Mouse (Mus musculus) gastrocnemius, adult 2 months (tissue): Measurements from ENCODE around the gene Vps35l. TPM values are rescaled to one million over a fixed set of nuclear protein-coding genes. Genes with fewer than 3 reads are reported as not detected.

Experiments used
- DNase-seq: peaks from one replicate; pipeline ENCODE4 v3.0.0; 2022
- H3K27ac ChIP-seq: fragments of 200-600 bp; 2 replicates; pipeline ENCODE4 v1.8.1; 2022; ENCODE audit warnings: mild to moderate bottlenecking
- H3K4me3 ChIP-seq: fragments of 200-600 bp; 2 replicates; pipeline ENCODE4 v1.8.1; 2022; ENCODE audit warnings: mild to moderate bottlenecking, moderate library complexity
- CTCF ChIP-seq: fragments of 200-600 bp; IDR thresholded peaks from 2 replicates; pipeline ENCODE4 v1.8.1; 2022; ENCODE audit warnings: antibody characterized with exemption, mild to moderate bottlenecking, moderate library complexity
- intact Hi-C: fragments of 180-260 bp; cut with DNase I; formaldehyde crosslinking; loops from one replicate; pipeline ENCODE4 v1.15.1; 2025
- total RNA-seq, 2 experiments: library from RNA; stranded (reverse); gene quantifications; 2 replicates each; pipeline ENCODE4 v1.2.3; 2021

The Vps35l gene
- total RNA-seq, 2 experiments from 2014 or later = 18.3 to 19.2 TPM

GRCm38 (mm10) chr7:118883957-118884356 is 143.9 kb downstream of the Vps35l start:
- Histone ChIP-seq H3K4me3 (no peak overlapping the region), H3K27ac (no peak overlapping the region)
- no peak for TF ChIP-seq CTCF
- DNase-seq = no peak
- intact Hi-C loops = no loop called here

- TF ChIP-seq CTCF = no peak
- intact Hi-C loops = no loop called here
- Histone ChIP-seq H3K27ac (no peak overlapping the region), H3K4me3 (no peak overlapping the region)
- DNase-seq = no peak
These were observed 144.9 kb downstream of the Vps35l start for GRCm38 (mm10) chr7:118884969-118885368.

GRCm38 (mm10) chr7:118887303-118888055 is 147.5 kb downstream of the Vps35l start:
- intact Hi-C loops = no loop called here
- Histone ChIP-seq H3K4me3 (no peak overlapping the region), H3K27ac (no peak overlapping the region)
- TF ChIP-seq CTCF = no peak
- no peak for DNase-seq

GRCm38 (mm10) chr7:118889046-118889680 is 149.1 kb downstream of the Vps35l start:
- intact Hi-C loops = no loop called here
- no peak for TF ChIP-seq CTCF
- H3K4me3 ChIP-seq = no peak overlapping the region
- no peak overlapping the region for H3K27ac ChIP-seq
- no peak for DNase-seq

Other genes starting within 250 kb of the Vps35l start
- gene Itpripl2, start 248.3 kb upstream of the Vps35l start, total RNA-seq = 1 to 10 TPM; 6.3 to 9.9 TPM
- 10 to 100 TPM; 46.0 to 75.6 TPM for gene Coq7, start 206.9 kb upstream of the Vps35l start, total RNA-seq
- 10 to 100 TPM in 1 of 2 experiments, 1 to 10 TPM in 1; 8.1 to 15.6 TPM for gene Tmc7, start 155.5 kb upstream of the Vps35l start, total RNA-seq
- gene Tmc5, start 142.9 kb upstream of the Vps35l start, total RNA-seq = not detected
- 10 to 100 TPM; 41.3 to 45.0 TPM for gene Gde1, start 34.4 kb upstream of the Vps35l start, total RNA-seq
- 1 to 10 TPM; 2.3 to 3.0 TPM for gene Ccp110, start 27.7 kb upstream of the Vps35l start, total RNA-seq
- under 1 TPM; 0.22 to 0.23 TPM for gene Iqck, start 115.5 kb downstream of the Vps35l start, total RNA-seq
- 10 to 100 TPM; 24.5 to 27.3 TPM for gene Knop1, start 116.0 kb downstream of the Vps35l start, total RNA-seq